Mouse (Mus musculus): ENCODE measurements around the gene Ppard. TPM values are rescaled to one million over a fixed set of nuclear protein-coding genes. Genes with fewer than 3 reads are reported as not detected.
A peak's percentile ranks its signal among the peaks of the same experiment; 100 is the strongest.

Gene Ppard
- total RNA-seq, 2 experiments from 2014 or later: 21.9 to 22.3 TPM

DNA sequence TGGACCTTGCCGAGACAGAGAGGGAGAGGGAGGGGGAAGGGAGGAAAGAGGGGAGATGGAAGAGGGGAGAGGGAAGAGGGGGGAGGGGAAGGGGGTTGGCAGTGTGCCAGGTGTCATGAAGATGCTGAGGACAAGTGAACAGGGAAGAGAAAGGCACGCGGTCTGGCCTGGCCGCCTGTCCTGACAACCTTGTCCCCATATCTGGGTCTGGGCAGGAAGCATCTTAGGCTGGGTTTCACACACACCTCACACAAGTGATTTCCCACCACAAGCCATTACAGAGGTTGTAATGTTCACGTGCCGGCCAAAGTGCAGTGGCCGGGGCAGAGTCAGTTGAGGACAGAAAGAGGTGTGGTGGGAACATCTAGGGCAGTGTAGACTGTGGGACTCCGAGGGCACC lies 55.1 kb downstream of the Ppard start:
- DNase-seq: no peak

DNA sequence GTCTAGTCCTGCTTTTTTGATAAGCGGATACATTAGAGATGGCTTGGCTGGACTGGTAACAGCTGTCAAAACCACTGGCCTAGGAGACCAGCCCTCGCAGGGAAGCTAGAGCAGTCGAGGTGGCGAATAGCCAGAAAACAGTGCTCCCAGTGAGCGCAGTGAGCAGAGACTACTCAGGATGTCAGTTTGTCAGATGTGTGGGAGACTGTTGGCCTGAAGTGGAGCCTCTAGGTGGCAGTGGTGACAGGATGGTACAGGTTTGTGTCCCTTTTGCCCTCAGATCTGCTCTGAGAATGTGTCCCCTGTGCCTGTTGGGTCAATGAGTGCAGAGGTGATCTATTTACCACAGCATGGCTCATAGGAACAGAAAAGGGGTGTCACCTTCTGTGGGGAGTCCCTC lies 55.5 kb downstream of the Ppard start:
- DNase-seq: peak; percentile 37

DNA sequence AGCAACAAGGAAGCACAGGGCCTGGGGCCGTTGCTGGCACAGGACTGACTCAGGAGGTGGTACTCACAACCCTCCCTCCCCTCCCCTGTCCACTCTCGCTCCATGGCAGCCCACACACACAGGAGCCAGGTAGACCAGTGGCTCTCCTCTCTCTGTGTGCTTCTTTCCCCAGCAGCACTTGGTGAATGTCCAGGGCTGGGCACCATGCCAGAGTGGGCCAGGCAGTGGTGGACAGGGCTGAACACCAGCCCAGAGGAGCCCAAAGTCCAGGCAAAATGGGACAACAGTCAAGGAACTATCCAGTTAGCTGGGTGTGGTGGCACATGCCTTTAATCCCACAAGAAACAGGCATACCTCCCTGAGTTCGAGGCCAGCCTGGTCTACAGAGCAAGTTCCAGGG lies 57.8 kb downstream of the Ppard start:
- peak; percentile 84 for DNase-seq

DNA sequence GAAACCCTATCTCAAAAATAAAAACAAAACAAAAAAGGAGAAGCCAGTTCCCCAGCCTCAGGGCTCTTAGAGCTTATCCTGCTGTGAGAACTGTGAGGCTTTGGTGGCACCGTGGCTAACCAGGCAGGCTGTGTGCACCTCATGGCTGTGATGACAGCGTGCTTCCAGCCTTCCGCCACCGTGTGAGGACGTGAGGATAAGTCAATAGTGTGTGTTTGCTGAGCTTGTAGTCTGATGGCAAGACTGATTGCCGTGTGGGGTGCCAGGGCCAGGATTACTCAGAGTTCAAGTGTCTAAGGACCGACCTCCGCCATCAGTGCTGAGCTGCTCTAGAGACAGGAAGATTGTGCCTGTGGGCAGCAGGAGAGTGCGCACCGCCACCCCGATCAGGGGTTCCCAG lies 58.2 kb downstream of the Ppard start:
- no peak for DNase-seq

DNA sequence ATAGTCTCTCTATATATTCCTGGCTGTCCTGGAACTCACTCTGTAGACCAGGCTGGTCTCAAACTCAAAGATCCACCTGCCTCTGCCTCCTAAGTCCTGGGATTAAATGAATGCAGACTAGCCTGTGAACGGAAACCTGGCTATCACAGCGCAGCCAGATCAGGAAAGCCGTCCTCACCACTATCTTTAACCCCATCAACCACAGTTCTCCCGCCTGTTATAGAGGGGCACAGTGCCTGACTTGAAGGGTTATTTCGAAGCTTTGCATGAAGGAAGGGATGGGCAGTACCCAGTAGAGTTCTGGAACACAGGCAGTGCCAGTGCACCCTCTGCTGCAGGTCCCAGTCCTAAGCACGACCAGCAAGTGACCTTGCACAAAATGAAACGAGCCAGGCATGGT lies 58.8 kb downstream of the Ppard start:
- no peak for DNase-seq

DNA sequence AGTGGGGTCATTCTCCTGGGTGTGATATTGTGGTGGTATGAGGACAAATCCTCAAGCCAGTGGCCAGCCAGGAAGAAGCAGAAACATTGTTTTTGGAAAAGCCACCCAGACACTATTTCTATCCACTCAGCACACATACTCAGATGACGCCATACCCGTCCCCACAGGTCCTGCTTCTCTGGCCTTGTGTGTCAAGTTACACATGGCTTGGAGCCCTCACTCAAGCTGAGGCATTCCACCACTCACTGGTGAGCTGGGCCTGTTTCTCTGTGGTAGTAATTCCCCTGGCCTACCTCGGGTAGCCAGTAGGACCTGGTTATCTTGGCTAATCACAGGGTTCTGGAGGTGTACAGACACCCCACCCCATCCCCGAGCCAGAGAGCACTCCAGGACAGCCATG lies 61.2 kb downstream of the Ppard start:
- no peak for DNase-seq

DNA sequence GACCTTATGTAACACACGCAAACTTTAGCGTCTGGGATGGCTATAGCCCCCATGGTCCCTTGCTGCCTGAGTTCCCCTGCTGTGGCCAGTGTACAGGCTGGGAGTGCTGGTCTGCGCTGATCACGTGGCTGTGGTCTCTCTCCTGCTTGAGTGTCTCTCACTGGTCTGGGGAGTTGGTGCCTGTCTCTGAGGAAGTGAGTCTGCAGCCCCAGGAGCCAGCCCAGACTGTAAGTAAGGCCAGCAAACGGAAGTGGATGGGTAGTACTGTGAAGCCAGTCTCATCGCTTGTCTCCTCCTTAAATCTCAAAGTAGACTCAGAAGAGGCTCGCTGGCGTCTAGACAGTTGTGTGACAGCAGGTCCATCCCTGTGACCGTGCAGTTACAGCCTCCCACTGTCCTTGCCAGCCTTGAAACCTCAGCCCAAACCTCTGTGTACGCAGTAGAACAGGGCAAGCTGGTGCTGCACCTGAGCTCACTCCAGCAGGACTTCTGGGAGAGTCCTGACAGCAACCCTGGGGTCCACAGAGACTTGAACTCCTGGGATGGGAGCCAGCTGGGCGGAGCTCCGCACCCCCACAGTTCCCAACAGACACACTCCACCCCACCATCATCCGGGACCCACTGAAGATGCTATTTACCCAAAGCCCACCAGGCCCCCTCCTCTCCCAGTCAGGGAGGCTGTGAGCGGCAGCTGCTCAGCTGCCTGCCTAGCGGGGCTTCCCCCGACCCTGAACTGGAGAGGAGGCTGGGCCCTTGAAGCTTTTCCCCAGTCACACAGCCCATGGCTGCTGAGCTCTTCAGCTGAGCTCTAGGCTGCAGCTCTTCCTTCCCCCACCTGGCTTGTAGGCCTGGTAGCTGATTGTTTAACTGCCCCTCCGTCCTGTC lies 62.2 kb downstream of the Ppard start:
- DNase-seq: no peak

DNA sequence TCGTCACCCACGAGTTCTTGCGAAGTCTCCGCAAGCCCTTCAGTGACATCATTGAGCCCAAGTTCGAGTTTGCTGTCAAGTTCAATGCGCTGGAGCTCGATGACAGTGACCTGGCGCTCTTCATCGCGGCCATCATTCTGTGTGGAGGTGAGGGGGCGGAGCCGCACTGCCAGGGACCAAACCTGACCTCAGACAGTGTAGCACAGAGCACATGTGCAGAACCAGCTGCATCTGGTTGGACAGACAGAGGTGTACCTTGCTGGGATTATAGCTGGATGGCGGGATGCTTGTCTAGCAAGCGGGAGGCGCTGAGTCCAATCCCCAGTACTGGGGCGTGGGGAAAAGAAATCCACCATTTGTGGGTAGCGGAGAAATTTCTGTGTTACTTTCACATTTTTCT lies 66.4 kb downstream of the Ppard start:
- no peak for DNase-seq

DNA sequence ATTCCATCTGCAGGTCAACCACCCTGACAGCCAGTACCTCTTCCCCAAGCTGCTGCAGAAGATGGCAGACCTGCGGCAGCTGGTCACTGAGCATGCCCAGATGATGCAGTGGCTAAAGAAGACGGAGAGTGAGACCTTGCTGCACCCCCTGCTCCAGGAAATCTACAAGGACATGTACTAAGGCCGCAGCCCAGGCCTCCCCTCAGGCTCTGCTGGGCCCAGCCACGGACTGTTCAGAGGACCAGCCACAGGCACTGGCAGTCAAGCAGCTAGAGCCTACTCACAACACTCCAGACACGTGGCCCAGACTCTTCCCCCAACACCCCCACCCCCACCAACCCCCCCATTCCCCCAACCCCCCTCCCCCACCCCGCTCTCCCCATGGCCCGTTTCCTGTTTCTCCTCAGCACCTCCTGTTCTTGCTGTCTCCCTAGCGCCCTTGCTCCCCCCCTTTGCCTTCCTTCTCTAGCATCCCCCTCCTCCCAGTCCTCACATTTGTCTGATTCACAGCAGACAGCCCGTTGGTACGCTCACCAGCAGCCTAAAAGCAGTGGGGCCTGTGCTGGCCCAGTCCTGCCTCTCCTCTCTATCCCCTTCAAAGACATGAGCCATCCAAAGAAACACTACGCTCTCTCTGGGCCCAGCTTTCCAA lies 67.3 kb downstream of the Ppard start:
- DNase-seq: no peak

DNA sequence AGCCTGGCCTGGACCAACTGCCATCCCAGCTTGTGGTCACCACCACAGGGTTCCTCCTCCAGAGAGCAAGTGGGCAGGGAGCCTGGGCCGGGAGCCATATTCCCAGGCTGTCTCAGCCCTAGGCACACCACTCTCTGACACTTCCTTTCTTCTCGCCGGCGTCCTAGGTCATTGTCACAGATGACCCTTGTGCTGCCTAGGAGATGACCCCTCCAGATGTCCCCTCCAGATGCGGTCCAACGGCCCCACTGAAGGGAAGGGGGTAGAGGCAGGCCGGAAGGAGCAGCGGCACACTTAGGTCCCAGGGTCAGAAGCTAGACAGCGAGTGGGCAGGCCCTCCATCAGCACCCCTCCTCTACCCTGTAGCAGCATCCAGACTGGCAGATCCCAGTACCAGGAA lies 67.8 kb downstream of the Ppard start:
- no peak for DNase-seq

DNA sequence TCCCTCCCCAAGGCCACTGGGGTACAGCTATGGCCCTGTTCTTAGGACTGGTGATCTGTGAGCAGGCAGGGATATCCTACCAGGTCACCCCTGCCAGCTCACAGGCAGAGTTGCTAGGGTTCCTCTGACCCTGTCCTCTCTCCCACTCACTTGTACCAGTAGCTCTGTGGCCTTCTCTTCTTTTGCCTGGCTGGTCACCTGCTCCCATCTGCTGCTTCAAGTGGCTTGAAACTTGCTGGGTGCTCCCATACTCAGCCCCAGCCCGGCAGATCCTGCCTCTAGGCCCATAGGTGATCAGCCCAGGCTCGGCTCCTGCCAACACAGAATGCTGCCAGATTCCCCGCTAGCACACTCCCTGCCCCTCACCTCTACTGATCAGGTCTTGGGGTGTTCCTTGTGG lies 68.3 kb downstream of the Ppard start:
- no peak for DNase-seq

DNA sequence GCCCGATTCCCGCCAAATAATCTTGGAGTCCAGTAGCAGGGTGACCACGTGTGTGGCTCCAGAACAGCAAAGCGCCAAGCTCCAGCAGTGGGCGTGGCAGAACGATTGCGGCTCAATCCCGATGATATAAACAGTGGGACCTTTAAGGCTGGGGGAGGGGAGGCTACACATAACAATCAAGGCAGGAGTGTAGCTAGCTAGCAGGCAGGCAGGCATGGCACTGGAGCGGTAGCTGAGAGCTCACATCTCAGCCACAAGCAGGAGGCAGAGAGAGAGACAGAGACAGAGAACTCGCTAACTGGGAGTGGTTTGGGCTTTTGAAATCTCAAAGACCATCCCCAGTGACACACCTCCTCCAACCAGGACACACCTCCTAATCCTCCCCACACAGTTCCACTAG lies 72.7 kb downstream of the Ppard start:
- DNase-seq: no peak

DNA sequence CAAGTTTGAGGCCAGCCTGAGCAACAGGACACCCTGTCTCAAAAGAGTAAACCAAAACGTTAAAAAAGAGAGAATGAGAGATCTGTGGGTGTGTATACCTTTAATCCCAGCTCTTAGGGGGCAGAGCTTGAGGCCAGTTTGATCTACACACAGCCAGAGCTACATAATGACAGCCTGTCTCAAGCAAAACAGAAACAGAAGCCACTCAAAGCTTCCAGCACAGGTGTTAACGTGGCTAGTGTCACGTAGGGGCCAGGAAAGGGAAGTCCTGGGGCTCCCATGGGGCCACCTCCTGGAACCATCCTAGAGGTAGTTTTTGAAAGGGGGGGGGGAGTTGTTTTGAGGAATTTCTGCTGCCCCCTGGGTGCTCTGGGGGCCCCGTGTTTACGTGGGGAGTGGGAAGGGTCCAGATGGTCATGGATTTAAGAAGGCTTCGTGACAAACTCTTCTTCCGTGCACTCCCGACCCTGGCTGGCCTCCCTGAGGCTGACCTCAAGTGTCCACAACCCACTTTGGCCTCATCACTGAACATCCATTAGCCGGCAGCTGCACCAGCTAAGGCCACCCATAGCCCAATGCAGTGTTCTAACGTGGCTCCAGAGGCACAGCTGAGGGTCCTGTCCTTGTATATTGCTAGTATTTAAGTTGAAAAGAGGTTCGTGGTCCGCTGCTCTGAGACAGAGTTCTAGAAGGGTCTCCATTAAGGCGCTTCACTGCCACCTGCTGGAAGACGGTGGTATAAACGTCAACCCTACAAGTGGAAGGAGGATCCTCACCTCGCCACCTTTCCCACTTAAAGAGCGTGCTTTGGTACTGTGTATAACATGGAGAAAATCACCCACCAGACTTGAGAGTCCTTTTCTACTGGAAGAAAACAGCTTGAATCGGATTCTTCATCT lies 76.0 kb downstream of the Ppard start:
- peak; percentile 95 for DNase-seq

DNA sequence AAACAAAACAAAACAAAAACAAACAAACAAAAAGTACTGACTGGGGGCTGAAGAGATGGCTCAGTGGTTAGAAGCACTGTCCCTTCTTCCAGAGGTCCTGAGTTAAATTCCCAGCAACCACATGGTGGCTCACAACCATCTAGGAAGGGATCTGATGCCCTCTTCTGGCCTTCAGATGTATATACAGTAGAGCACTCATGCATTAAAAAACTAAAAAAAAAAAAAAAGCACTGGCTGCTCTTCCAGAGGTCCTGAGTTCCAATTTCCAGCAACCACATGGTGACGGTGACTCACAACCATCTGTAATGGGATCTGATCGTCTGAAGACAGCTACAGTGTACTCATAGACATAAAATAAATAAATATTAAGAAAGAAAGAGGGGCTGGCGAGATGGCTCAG lies 78.3 kb downstream of the Ppard start:
- no peak for DNase-seq

DNA sequence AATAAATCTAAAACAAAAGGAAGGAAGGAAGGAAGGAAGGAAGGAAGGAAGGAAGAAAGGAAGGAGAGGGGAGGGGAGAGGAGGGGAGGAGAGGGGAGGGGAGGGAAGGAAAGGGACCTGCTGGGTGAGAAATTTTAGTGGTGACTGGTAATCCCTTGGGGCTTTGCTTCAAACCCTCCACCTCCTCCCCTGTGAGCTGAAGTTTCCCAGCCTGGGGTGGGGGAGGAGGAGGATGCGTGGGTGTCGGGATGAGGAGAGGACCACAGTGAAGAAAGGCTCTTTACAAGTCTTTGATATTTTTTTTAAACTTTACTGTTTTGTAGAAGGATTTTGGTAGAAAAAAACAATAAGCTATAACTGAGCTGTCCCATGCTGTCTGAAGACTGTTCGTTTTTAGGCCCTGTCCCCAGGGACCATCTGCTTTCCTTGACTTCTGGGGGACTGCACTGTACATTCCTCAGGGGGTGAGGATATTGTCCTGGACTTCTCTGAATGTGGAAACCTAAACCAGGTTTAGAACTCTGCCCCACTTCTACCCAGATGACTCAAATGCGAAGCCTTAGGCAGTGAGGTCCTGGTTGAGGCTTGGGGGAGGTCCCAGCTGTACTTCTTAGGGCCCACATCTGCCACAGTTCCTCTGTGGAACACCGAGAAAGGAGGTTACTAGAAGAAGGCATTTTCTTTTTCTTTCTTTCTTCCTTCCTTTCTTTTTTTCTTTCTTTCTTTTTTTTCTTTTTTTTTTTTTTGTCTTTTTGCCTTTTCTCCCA lies 79.0 kb downstream of the Ppard start:
- no peak for DNase-seq

DNA sequence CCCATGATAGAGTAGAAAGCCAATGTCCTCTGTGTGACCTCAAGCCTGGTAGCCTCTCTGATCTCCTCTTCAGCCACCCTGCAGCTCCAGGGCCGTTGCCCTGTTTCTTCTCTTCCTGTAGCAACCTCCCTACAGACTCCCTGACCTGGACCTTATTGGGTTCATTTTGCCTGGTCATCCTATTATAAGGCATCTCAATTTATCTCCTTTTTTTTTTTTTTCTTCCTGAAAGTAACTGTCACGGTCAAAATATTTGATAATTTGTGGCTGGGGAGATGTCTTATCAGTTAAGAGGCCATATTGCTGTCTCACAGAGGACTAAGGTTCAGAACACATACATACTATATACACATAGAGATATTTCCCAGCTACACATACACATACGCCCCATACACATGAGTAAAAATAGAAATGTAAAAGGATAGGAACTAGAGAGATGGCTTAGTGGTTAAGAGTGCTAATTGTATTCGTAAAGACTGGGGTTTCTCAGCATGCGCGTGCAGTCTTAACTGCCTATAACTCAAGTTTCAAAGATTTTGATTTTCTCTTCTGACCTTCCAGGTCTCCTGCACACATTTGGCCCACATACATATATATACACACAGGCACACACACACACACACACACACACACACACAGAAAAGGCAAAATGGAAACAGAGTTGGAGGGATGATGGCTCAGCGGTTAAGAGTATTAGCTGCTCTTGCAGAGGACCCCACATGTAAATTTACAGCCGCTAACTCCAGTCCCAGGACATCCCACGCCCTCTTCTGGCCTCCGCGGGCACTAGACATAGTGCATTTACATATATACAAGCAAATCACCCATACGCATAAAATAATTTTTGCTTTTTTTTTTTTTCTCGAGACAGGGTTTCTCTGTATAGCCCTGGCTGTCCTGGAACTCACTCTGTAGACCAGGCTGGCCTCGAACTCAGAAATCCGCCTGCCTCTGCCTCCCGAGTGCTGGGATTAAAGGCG lies 80.0 kb downstream of the Ppard start:
- DNase-seq: peak; percentile 57

DNA sequence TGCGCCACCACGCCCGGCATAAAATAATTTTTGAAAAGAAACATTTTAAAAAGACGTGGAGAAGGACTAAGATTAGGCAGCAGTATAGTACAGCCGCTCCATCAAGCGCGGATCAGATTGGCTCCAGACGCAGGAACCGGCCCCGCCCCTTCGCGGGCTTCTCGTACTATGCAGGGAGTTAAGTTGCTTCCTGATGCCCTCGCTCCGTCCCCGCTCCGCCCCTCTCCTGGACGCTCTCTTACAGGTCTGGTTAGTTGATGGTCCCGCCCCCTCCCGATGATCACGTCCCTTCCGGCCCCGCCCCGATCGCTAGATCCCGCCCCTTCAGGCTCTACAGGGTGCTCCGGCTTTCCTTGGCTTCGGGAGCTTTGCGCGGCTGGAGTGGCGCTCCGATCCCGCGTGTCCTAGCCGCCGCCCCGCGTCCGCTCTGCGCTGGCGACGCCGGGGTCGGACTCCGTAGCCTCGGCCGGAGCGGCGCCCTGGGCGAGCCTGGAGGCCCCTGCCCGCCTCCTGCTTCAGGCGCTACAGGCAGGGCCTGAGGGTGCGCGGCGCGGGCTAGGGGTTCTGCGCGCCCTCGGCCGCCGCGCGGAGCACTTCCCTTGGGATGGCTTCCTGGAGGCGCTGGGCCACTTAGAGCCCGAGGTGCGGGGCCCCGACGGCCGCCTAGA lies 80.8 kb downstream of the Ppard start, which contains the start of gene Fance:
Fance (plus strand) TSS at position 308 of the 668 bp plus-strand sequence.
- DNase-seq: peak; percentile 96

DNA sequence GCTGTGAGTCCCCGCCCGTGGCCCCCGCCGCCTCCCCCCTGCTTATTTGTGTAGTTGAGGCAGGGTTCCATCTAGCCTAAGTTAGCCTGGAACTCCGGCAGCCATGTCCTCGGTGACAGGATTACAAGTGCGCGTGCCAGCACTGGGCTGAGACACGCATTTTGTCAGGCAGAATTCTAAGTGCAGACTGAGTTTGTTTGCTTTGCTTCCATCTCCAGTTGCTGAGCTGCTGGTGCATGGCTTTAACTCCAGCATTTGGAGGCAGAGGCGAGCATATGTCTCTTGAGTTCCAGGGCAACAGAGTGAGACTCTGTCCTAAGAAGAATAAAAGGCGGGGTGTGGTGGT lies 81.4 kb downstream of the Ppard start:
- DNase-seq: peak; percentile 51

DNA sequence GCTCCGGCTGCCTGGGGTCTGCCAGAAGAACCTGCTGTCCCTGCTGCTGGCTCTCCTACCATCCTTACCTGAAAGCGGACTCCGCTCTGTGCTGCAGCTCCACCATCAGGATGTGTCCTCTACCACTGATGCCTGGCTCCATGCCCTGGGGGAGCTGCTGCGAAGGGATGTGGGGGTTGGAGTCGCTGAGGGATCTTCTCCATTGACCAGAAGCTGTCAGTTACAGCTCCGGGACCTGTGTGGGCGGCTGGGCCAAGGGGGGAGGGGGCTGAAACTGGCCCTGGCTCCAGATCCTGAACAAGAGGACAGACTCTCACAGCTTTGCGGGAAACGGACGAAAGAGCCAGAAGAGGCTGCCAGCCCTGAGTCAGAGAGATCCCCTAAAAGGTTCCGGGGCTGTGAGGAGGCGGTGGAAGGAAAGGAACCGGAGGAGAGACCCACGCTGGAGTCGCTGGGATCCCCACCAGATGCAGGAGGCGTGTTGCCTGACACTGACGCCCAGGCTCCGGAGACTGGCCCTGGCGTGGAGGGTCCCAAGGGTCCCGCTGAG lies 83.2 kb downstream of the Ppard start:
- DNase-seq: peak; percentile 32

DNA sequence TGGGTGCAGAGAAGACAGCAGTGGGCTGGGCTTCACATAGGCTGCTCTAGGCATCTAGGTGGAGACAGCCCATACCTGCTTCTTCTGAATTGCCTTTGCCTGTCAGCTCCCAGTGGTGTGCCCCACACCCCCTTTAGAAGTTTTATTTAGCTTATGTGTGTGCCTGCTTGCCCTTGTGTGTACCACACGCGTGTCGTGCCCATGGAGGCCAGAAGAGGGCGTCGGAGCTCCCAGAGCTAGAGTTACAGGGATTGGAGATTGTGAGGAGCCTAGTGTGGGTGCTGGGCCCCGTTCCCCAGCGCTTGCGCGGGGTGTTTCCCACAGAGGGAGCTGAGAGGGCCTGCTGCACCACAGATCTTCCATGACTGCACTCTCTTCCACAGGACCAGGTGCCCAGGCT lies 84.0 kb downstream of the Ppard start:
- DNase-seq: no peak

Measured in heart, postnatal 4 days (tissue).